Mouse (Mus musculus) testis, adult 2 months (tissue): Measurements from ENCODE around the gene Sh3pxd2a. TPM values are rescaled to one million over a fixed set of nuclear protein-coding genes. Genes with fewer than 3 reads are reported as not detected.

ENCODE experiments used
- H3K27ac ChIP-seq: fragments of 200-500 bp; 2 replicates; pipeline ENCODE4 v1.5.1; 2012; ENCODE audit warnings: low read depth, low read length; ENCODE audit not compliant: control insufficient read depth, insufficient read depth
- H3K27me3 ChIP-seq: fragments of 200-500 bp; 2 replicates; pipeline ENCODE4 v1.6.1; 2012; ENCODE audit warnings: mild to moderate bottlenecking, low read length, moderate library complexity; ENCODE audit not compliant: control insufficient read depth, insufficient read depth
- H3K36me3 ChIP-seq: fragments of 200-500 bp; 2 replicates; pipeline ENCODE4 v1.6.1; 2012; ENCODE audit warnings: mild to moderate bottlenecking, low read length; ENCODE audit not compliant: control insufficient read depth, insufficient read depth
- H3K4me1 ChIP-seq: fragments of 200-500 bp; 2 replicates; pipeline ENCODE4 v1.6.1; 2012; ENCODE audit warnings: low read length; ENCODE audit not compliant: control insufficient read depth, insufficient read depth
- H3K4me3 ChIP-seq: fragments of 200-500 bp; 2 replicates; pipeline ENCODE4 v1.5.1; 2012; ENCODE audit warnings: low read depth, mild to moderate bottlenecking, low read length, moderate library complexity, mixed read lengths; ENCODE audit not compliant: control insufficient read depth
- CTCF ChIP-seq: fragments of 200-500 bp; IDR thresholded peaks from 2 replicates; pipeline ENCODE4 v1.5.1; 2012; ENCODE audit warnings: low read depth, mild to moderate bottlenecking, inconsistent platforms, low read length, moderate library complexity; ENCODE audit not compliant: control insufficient read depth, insufficient read depth, insufficient replicate concordance
- POLR2A ChIP-seq: fragments of 200-500 bp; IDR thresholded peaks from 2 replicates; pipeline ENCODE4 v1.6.1; 2012; ENCODE audit warnings: low read depth, mild to moderate bottlenecking, inconsistent platforms, low read length, moderate library complexity; ENCODE audit not compliant: control insufficient read depth
- polyA plus RNA-seq: library from polyadenylated mRNA; depleted of rRNA; stranded (reverse); fragments of >200 nt; gene quantifications from 2 replicates; pipeline ENCODE4 v1.2.3, GENCODE M21; 2012

Gene Sh3pxd2a
- polyA plus RNA-seq, 1 experiment: 1.2 TPM

- Histone ChIP-seq H3K27me3 (no peaks in the 10 kb centered on the region), H3K27ac (no peak overlapping the region), H3K4me3 (no peak overlapping the region), H3K36me3 (no peaks in the 10 kb centered on the region), H3K4me1 (peaks cover 7% of the 10 kb centered on the region)
- TF ChIP-seq POLR2A (no peak), CTCF (no peak)
These were observed 209.2 kb downstream of the Sh3pxd2a start for GRCm38 (mm10) chr19:47255036-47255435.

GRCm38 (mm10) chr19:47253053-47253628 is 211.1 kb downstream of the Sh3pxd2a start:
- H3K4me3 ChIP-seq: peak overlapping the region; percentile 76
- peaks cover 7% of the 10 kb centered on the region for H3K4me1 ChIP-seq
- TF ChIP-seq CTCF: no peak
- TF ChIP-seq POLR2A: no peak
- H3K27ac ChIP-seq: no peak overlapping the region
- H3K27me3 ChIP-seq: no peaks in the 10 kb centered on the region
- no peaks in the 10 kb centered on the region for H3K36me3 ChIP-seq

- TF ChIP-seq POLR2A (no peak), CTCF (no peak)
These were observed 213.3 kb downstream of the Sh3pxd2a start for GRCm38 (mm10) chr19:47250931-47251330.

GRCm38 (mm10) chr19:47248906-47249568 is 215.2 kb downstream of the Sh3pxd2a start:
- Histone ChIP-seq H3K27ac (no peak overlapping the region), H3K4me1 (peaks cover 7% of the 10 kb centered on the region), H3K27me3 (no peaks in the 10 kb centered on the region), H3K4me3 (no peak overlapping the region), H3K36me3 (no peaks in the 10 kb centered on the region)
- no peak for TF ChIP-seq POLR2A
- TF ChIP-seq CTCF: no peak

More at GRCm38 (mm10) chr19:47250931-47251330, 213.3 kb downstream of the Sh3pxd2a start:
- Histone ChIP-seq H3K27me3 (no peaks in the 10 kb centered on the region), H3K4me1 (peaks cover 7% of the 10 kb centered on the region), H3K36me3 (no peaks in the 10 kb centered on the region), H3K4me3 (no peak overlapping the region), H3K27ac (no peak overlapping the region)

GRCm38 (mm10) chr19:47248296-47248695 is 215.9 kb downstream of the Sh3pxd2a start:
- no peak overlapping the region for H3K27ac ChIP-seq

GRCm38 (mm10) chr19:47247791-47248190 is 216.4 kb downstream of the Sh3pxd2a start:
- TF ChIP-seq POLR2A (no peak), CTCF (no peak)
- Histone ChIP-seq H3K27ac (no peak overlapping the region), H3K4me3 (no peak overlapping the region), H3K4me1 (no peaks in the 10 kb centered on the region), H3K27me3 (no peaks in the 10 kb centered on the region), H3K36me3 (no peaks in the 10 kb centered on the region)

More at GRCm38 (mm10) chr19:47248296-47248695, 215.9 kb downstream of the Sh3pxd2a start:
- no peaks in the 10 kb centered on the region for H3K27me3 ChIP-seq
- TF ChIP-seq CTCF: no peak
- no peak for TF ChIP-seq POLR2A
- H3K4me3 ChIP-seq: no peak overlapping the region
- H3K4me1 ChIP-seq: peaks cover 3% of the 10 kb centered on the region
- H3K36me3 ChIP-seq: no peaks in the 10 kb centered on the region

GRCm38 (mm10) chr19:47245512-47245911 is 218.7 kb downstream of the Sh3pxd2a start:
- Histone ChIP-seq H3K4me3 (no peak overlapping the region), H3K36me3 (no peaks in the 10 kb centered on the region), H3K4me1 (peaks cover under 1% of the 10 kb centered on the region), H3K27ac (no peak overlapping the region), H3K27me3 (no peaks in the 10 kb centered on the region)
- no peak for TF ChIP-seq CTCF
- TF ChIP-seq POLR2A: no peak

- H3K27ac ChIP-seq: no peak overlapping the region
These were observed 222.0 kb downstream of the Sh3pxd2a start for GRCm38 (mm10) chr19:47242227-47242626.

More at GRCm38 (mm10) chr19:47242227-47242626, 222.0 kb downstream of the Sh3pxd2a start:
- H3K4me1 ChIP-seq: peaks cover 7% of the 10 kb centered on the region
- no peaks in the 10 kb centered on the region for H3K27me3 ChIP-seq
- H3K36me3 ChIP-seq: no peaks in the 10 kb centered on the region
- H3K4me3 ChIP-seq: no peak overlapping the region
- TF ChIP-seq POLR2A: no peak
- TF ChIP-seq CTCF: no peak
